Mouse (Mus musculus): Measurements from ENCODE around the gene Necab2. TPM values are rescaled to one million over a fixed set of nuclear protein-coding genes. Genes with fewer than 3 reads are reported as not detected.

Gene Necab2
- total RNA-seq (2014; fragmentation: Nextera tagmentation) (not detected in 2 replicates), total RNA-seq (2017) (not detected in 2 replicates)

DNA sequence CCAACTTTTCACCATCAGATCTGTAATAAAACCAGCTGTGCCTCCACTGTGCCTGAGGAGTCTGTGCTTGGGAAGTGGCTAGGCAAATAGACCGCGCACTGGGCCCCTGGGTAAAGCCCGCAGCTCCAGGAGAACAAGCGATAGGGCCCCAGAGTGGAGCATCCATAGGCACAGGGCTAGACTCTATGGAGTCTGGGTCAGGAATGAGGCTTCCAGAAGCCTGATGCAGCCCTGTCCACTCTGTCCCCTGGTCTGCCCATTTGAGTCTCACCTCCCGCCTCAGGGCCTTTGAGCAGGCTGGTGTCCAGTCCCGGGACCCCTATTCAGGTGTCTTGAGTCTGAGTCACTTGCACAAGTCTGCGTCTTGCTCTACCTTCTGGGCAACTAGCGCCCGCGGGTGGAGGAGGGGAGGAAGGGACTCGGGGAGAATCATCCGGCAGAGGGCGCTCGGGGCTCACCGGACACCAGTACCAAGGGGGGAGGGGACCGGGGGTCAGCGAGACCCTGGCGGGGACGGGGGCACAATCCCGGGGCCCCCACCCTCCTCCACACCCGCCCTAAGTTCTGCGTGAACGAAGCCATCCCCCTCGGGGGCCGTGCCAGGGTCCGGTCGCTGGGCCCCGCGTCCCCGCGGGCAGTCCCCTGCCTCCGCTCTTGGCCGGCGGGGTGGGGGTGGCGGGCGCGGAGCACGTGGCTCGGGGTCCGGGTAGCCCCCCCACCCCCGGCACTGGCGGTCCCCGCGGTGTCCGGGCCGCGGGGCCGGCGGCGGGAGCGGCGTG, at the start of gene Necab2:
Necab2 (plus strand) TSS at position 509 of the 779 bp plus-strand sequence.
- ATAC-seq (replicated peaks; ENCODE audit: poor library complexity, severe bottlenecking), result peak; percentile 28; the same call in 1 of the 2 replicates

- no peak for ATAC-seq (replicated peaks; ENCODE audit: poor library complexity, severe bottlenecking)
Measured at GRCm38 (mm10) chr8:119398558-119398957, 48.0 kb upstream of the Necab2 start.

- ATAC-seq (replicated peaks; ENCODE audit: poor library complexity, severe bottlenecking), result no peak
Measured at GRCm38 (mm10) chr8:119399255-119399654, 47.3 kb upstream of the Necab2 start.

DNA sequence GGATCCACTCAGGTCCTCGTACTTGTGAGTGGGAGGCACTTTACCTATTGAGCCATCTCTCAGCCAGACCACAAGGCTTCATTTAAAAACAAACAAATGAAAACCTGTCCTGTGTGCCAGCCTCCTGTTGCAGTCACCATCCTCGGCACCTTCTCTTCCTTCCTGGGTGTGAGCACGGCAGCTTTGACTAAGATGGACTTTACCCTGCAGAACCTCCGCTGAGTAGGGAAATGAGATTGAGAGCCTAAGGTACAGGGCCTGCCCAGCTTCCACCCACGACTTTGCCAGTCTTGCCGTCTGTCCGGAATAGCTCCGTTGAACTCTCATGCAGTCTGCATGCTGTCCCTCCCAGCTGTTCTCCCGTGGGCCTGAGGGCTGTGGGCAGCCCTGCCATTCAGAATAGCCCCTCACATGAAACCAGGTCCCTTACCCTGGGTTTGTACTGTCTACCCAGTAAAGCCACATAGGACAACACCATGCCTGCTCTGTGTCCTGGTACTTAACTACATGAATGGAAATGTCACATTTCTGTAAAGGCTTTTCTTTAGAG, 46.3 kb upstream of the Necab2 start:
- ATAC-seq (replicated peaks; ENCODE audit: poor library complexity, severe bottlenecking), result no peak

- ATAC-seq (replicated peaks; ENCODE audit: poor library complexity, severe bottlenecking), result no peak
Measured at GRCm38 (mm10) chr8:119400904-119401303, 45.6 kb upstream of the Necab2 start.

DNA sequence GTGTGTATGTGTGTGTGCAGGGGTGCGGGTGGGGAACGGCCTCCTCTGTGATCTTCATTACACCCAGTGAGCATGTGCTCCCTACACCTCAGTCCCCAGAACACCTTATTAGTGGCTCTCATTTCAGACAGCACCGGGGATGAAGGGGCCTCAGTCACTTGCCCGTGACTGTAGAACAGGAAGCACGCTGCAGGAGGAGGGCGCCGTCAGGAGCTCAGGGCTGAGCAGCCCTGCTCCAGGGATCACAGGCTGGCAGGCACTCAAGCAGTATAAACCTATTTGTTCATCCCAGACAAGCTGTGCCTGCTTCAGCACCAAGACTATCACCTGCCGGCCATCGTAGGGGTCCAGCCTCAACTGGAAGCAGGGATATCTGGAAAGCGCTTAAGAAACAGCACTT, 42.6 kb upstream of the Necab2 start:
- no peak for ATAC-seq (replicated peaks; ENCODE audit: poor library complexity, severe bottlenecking)

DNA sequence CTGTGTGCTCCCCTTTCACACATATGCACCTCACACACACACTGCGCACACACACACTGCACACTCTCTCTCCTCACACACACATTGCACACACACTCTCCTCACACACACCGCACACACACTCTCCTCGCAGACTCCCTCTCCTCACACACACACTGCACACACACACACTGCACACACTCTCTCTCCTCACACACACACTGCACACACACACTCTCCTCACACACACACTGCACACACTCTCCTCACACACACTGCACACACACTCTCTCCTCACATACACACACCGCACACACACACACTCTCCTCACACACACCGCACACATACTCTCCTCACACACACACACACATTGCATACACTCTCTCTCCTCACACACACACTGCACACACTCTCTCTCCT, 41.9 kb upstream of the Necab2 start:
- ATAC-seq (replicated peaks; ENCODE audit: poor library complexity, severe bottlenecking), result no peak

- no peak for ATAC-seq (replicated peaks; ENCODE audit: poor library complexity, severe bottlenecking)
Measured at GRCm38 (mm10) chr8:119408311-119408710, 38.2 kb upstream of the Necab2 start.

DNA sequence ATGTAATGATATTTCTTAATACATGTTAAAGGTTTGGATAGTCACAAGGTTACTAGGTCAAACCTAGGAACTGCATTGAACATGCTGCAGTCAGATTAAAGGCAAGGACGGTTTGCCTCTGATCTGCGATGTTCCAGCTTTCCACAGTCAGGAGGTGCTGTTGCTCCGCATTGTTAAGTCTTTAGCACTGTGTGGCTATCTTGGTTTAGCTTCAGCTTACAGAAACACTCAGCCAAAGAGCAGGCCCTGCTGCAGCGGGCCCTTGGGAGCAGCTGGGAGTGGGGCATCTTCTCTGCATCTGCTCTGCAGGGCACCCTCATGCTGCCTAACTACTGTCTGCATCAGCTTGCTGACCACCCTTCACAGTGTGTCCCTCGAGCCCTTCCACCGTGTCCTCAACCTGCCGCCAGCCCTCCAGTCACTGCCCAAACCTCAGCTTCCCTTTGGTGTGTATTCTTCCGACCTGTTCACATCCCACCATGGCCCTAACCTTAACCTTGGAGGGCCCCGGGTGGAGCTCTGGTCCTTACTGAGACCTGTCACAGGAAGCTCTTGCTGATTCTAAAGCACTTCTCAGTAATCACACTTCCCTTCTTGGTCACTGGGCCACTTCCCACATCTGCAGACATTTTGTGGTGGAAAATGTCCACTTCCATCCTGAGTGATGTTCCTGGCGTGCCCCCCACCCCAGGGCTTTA, 34.3 kb upstream of the Necab2 start:
- ATAC-seq (replicated peaks; ENCODE audit: poor library complexity, severe bottlenecking), result peak; percentile 62

- peak; percentile 88 for ATAC-seq (replicated peaks; ENCODE audit: poor library complexity, severe bottlenecking)
Measured at GRCm38 (mm10) chr8:119412735-119413498, 33.6 kb upstream of the Necab2 start.

- ATAC-seq (replicated peaks; ENCODE audit: poor library complexity, severe bottlenecking), result no peak
Measured at GRCm38 (mm10) chr8:119413605-119414004, 32.9 kb upstream of the Necab2 start.

GRCm38 (mm10) chr8:119420318-119420717, 26.2 kb upstream of the Necab2 start:
- ATAC-seq (replicated peaks; ENCODE audit: poor library complexity, severe bottlenecking), result no peak

DNA sequence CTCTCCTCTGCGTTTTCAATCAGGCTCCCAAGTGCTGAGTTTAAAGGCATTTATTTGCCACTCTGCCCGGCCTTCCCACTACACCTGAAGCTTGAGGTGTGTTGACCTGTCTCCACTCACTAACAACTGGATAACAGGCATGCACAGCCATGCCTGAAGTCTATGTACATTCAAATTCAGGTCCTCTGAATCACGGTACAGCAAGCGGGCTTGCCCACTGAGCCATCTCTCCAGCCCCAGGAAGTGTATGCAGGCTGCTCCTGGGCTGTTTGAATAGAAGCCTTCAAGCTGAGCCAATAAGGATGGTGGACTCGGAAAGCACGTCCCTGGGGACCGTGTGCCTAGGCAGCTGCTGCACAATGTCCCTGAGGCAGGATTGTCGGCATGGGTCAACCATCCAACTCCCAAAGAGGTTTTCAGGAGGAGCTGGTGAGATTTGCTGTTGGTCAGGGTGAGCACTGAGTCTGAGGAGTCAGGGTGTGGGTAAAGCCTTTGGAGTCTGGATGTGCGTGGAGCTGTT, 24.9 kb upstream of the Necab2 start:
- no peak for ATAC-seq (replicated peaks; ENCODE audit: poor library complexity, severe bottlenecking)

DNA sequence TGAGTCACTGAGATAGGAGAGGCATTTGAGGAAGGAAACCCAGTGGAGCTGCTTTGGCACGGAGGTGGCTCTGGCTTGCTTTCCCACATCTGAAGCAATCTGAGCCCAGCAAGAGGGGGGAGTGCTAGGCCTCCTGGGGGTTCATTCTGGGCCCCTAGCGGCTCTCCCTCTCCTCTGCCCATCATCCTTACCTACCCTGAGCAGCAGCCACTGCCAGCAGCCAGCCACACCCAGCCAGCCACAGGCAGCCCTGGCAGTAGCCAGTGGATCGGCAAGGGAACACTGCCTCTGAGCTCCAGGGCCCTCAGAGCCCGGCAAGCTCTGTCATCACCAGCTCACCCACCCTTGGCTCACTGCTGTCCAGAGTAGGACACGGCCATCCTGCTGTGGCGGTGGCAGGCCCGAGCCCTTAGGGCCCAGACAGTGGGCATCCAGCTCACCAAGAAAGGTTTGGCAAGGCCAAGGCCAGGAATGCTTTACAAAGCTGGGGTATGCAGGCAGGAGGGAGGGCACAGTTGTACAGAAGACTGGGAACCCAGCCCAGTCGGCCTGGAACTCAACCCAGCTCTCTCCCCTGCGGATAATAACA, 24.3 kb upstream of the Necab2 start:
- peak; percentile 42 for ATAC-seq (replicated peaks; ENCODE audit: poor library complexity, severe bottlenecking)

- ATAC-seq (replicated peaks; ENCODE audit: poor library complexity, severe bottlenecking), result peak; percentile 56
Measured at GRCm38 (mm10) chr8:119423631-119424141, 22.8 kb upstream of the Necab2 start.

GRCm38 (mm10) chr8:119424199-119424733, 22.3 kb upstream of the Necab2 start:
- ATAC-seq (replicated peaks; ENCODE audit: poor library complexity, severe bottlenecking), result no peak

DNA sequence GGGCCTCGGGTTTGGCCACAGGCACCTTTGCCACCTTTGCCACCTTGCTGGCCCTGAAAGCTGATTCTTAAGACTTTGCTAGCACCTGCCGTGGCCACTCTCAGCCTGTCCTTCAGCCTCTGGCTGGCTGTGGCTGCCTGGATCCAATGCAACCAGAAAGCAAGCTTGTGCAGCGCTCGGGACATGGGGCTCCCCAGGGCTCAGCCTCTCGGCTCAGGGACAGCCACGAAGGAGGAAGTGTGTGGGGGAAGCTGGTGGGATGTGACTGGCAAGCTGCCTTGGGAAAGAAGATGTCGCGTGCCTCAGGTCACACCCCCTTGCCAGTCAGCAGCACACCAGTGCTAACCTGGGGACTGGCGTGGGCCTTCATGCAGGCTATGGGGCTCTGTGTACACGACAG, 21.8 kb upstream of the Necab2 start:
- peak; percentile 49 for ATAC-seq (replicated peaks; ENCODE audit: poor library complexity, severe bottlenecking)

DNA sequence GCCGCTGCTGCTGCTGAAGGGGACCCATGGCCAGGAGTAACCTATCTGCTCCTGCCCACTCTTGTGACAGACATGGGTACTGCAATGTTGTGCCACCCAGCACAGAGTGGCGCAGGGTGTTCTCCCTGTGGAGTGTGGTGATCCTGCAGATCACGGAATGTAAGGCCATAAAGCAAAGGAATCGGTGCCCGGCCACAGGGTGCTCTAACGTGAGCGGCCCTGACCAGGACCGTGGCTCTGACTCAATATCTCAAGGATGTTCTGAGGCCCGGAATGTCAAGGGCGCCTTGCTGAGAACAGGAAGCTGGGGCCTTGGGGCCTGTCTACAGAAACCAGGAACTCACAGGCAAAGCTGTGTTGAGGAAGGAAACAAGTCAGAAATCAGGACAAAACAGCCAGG, 21.0 kb upstream of the Necab2 start:
- ATAC-seq (replicated peaks; ENCODE audit: poor library complexity, severe bottlenecking), result peak; percentile 41

- peak; percentile 3; the same call in 1 of the 2 replicates for ATAC-seq (replicated peaks; ENCODE audit: poor library complexity, severe bottlenecking)
Measured at GRCm38 (mm10) chr8:119426069-119426735, 20.3 kb upstream of the Necab2 start.
